Mouse (Mus musculus) CH12.LX (cell line): ENCODE data around the gene Reln.

ENCODE experiments used
- CHD1 ChIP-seq: IDR thresholded peaks from 2 replicates; pipeline ENCODE4 v1.6.1; 2012; ENCODE audit warnings: low read depth, low read length, improper control_type of control experiment, inconsistent platforms
- NELFE ChIP-seq: IDR thresholded peaks from 2 replicates; pipeline ENCODE4 v1.6.1; 2011; ENCODE audit warnings: low read depth, low read length, improper control_type of control experiment
- POLR2A ChIP-seq: IDR thresholded peaks from 2 replicates; pipeline ENCODE4 v1.6.1; 2011; ENCODE audit warnings: low read depth, mild to moderate bottlenecking, improper control_type of control experiment, low read length
- ZC3H11A ChIP-seq: IDR thresholded peaks from 2 replicates; pipeline ENCODE4 v1.6.1; 2012; ENCODE audit warnings: low read depth, mild to moderate bottlenecking, inconsistent platforms, low read length, improper control_type of control experiment

- TF ChIP-seq POLR2A = no peak
- TF ChIP-seq ZC3H11A = no peak
- no peak for TF ChIP-seq CHD1
- TF ChIP-seq NELFE = no peak
Measured at GRCm38 (mm10) chr5:22094043-22094442, 250.5 kb downstream of the Reln start.
